Mouse (Mus musculus) stomach, embryonic 15.5 days (tissue): Measurements from ENCODE around the gene Dusp10. TPM values are rescaled to one million over a fixed set of nuclear protein-coding genes. Genes with fewer than 3 reads are reported as not detected.

Source experiments
- ATAC-seq: fragments of 200-750 bp; cut with Nextera tagmentation; 2 replicates; pipeline ENCODE4 v1.8.0; 2017; ENCODE audit warnings: low read depth, moderate number of reproducible peaks, moderate TSS enrichment; ENCODE audit not compliant: insufficient read depth, low FRiP score
- H3K27ac ChIP-seq: fragments of 300-500 bp; sonication (generic); 2 replicates; pipeline ENCODE4 v1.5.1; 2015; ENCODE audit warnings: mild to moderate bottlenecking, inconsistent platforms
- H3K27me3 ChIP-seq: fragments of 300-500 bp; sonication (generic); replicated peaks from 2 replicates; pipeline ENCODE4 v1.6.1; 2015; ENCODE audit warnings: inconsistent platforms
- H3K36me3 ChIP-seq: fragments of 300-500 bp; sonication (generic); 2 replicates; pipeline ENCODE4 v1.6.1; 2015; ENCODE audit warnings: inconsistent platforms
- H3K4me1 ChIP-seq: fragments of 300-500 bp; sonication (generic); 2 replicates; pipeline ENCODE4 v1.6.1; 2015; ENCODE audit warnings: inconsistent platforms
- H3K4me2 ChIP-seq: fragments of 300-500 bp; sonication (generic); 2 replicates; pipeline ENCODE4 v1.6.1; 2015; ENCODE audit warnings: mild to moderate bottlenecking, inconsistent platforms
- H3K4me3 ChIP-seq: fragments of 300-500 bp; sonication (generic); replicated peaks from 2 replicates; pipeline ENCODE4 v1.5.1; 2015; ENCODE audit warnings: inconsistent platforms
- H3K9ac ChIP-seq: fragments of 300-500 bp; sonication (generic); 2 replicates; pipeline ENCODE4 v1.6.1; 2015; ENCODE audit warnings: inconsistent platforms
- H3K9me3 ChIP-seq: fragments of 300-500 bp; sonication (generic); 2 replicates; pipeline ENCODE4 v1.6.1; 2016; ENCODE audit warnings: inconsistent platforms
- WGBS: fragments of 180-500 bp; shearing (Covaris S2); methylation state at CpG from one replicate; pipeline ENCODE4 v1.1.7; 2015; 5-methylcytosine and 5-hydroxymethylcytosine counted together
- polyA plus RNA-seq: library from polyadenylated mRNA; unstranded; fragments of >200 nt; fragmentation: Nextera tagmentation; extraction: Ambion mirVana; gene quantifications from 2 replicates; pipeline ENCODE4 v1.2.1, GENCODE M21; 2015

Dusp10 gene
- 8.1 and 9.4 TPM in 2 replicates for polyA plus RNA-seq

GRCm38 (mm10) chr1:184013106-184013505 lies at the start of gene Dusp10:
Gene Dusp10, plus strand, starts transcription at chr1:184013302.
- Histone ChIP-seq H3K4me2 (no peak within 1 kb of the TSS), H3K27me3 (no peaks in the 10 kb centered on the region), H3K9ac (no peak within 1 kb of the TSS), H3K27ac (no peak within 1 kb of the TSS), H3K36me3 (no peaks in the 10 kb centered on the region), H3K4me3 (no peak within 1 kb of the TSS), H3K4me1 (no peaks in the 10 kb centered on the region), H3K9me3 (no peaks in the 10 kb centered on the region)
- ATAC-seq, result no peak
- WGBS, result 90% methylated on average over 4 of the region's 4 CpGs

GRCm38 (mm10) chr1:183965341-183965740 lies 47.8 kb upstream of the Dusp10 start:
- WGBS, result 79% methylated on average over 4 of the region's 4 CpGs
- Histone ChIP-seq H3K36me3 (no peaks in the 10 kb centered on the region), H3K27me3 (no peaks in the 10 kb centered on the region), H3K4me3 (no peak overlapping the region), H3K9ac (no peak overlapping the region), H3K9me3 (no peaks in the 10 kb centered on the region), H3K4me1 (no peaks in the 10 kb centered on the region), H3K27ac (no peak overlapping the region), H3K4me2 (no peak overlapping the region)
- ATAC-seq, result no peak

DNA sequence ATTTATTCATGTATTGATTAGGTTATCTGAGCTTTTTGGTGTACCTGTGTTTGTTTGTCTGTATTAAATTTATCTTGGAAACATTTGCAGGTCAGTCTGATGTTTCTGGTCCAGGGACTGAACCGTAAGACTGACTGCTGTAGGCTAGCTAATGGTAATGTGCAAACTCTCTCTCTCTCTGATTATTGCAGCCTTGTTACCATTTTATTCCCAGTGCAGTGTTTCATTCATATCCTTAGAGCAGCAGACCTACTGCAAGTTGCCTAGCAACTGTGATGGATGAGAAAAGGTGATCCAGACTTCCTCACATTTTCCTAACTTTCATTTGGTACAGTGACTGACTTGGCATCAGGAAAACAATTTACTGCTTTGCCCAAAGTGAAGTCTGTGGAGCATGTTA lies 43.8 kb upstream of the Dusp10 start:
- Histone ChIP-seq H3K4me3 (no peak overlapping the region), H3K27ac (no peak overlapping the region), H3K27me3 (no peaks in the 10 kb centered on the region), H3K9me3 (no peaks in the 10 kb centered on the region), H3K4me2 (no peak overlapping the region), H3K9ac (no peak overlapping the region), H3K4me1 (no peaks in the 10 kb centered on the region), H3K36me3 (no peaks in the 10 kb centered on the region)
- WGBS, result 81% methylated on average over 1 of the region's 1 CpGs
- ATAC-seq, result no peak

DNA sequence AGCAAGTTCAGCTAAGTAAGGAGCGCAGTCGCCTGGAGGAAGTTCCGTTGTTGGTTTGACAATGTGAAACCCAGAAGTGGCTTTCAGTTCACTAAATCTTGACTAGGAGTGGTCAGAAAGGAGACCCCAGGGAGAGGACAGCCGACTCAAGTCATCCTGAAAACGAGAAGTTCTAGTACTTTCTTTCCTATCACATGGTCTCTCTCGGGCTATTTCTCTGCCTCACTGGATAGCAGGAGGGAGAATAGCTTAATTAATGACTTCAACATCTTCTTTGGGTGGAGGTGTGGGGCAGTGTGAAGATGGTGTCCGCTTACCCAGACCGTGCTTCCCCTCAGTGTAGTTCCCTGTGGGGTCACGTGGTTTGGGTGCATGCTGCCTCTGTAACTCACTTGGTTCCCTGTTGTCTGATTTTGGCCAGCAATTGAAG lies 33.3 kb upstream of the Dusp10 start:
- ATAC-seq, result no peak

DNA sequence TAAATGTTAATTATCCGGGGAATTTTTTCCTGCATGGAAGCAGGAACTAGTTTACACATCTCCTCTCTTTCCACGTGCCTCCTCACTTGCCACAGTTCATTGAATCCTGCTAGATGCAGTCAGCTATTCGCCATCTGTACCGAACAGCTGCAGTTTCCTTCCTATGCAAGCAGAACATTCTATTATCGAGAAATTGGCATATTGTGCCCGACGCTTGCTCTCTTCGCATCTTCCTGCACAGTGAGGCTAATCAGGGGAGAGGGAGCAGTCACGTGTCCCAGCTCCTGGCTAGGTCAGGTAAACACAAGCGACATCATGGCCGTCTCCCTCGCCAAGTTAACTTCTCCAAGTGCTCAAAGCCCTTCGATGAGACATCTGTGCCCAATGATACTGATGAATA lies 31.0 kb upstream of the Dusp10 start:
- 31% methylated on average over 13 of the region's 13 CpGs for WGBS

More for the DNA sequence above, 33.3 kb upstream of the Dusp10 start:
- Histone ChIP-seq H3K4me2 (no peak overlapping the region), H3K4me1 (0 out of 2 replicates have a peak, but pooled peaks cover 2% of the 10 kb centered on the region), H3K4me3 (no peak overlapping the region), H3K27ac (no peak overlapping the region), H3K9ac (no peak overlapping the region), H3K36me3 (no peaks in the 10 kb centered on the region), H3K27me3 (no peaks in the 10 kb centered on the region), H3K9me3 (no peaks in the 10 kb centered on the region)
- WGBS, result 86% methylated on average over 9 of the region's 9 CpGs

DNA sequence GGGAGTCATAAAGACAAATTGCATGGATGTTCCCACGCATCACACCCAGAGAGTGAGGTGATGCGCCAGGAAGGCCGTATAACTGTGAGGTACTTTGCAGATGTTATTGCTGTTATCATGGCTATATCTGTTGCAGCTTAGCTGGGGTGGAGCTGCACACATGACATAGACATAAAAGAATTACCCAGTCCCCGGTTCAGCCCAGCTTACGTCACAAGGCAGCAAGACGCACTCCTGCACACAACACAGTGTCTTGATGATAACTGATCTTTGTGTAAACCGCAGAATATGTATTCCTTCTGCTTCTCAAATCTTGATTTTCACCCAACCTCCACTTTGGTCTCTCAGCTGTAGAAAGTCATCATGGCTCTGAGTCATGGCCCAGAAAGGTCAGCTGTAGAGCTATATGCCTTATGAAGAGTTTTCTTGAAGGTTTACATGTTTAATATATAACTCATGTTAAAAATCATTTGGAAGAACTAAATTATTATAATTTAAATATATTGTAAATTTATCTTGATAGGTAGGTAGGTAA lies 25.3 kb upstream of the Dusp10 start:
- Histone ChIP-seq H3K4me3 (no peak overlapping the region), H3K9ac (no peak overlapping the region), H3K4me1 (no peaks in the 10 kb centered on the region), H3K36me3 (no peaks in the 10 kb centered on the region), H3K27me3 (no peaks in the 10 kb centered on the region), H3K27ac (no peak overlapping the region), H3K4me2 (no peak overlapping the region), H3K9me3 (no peaks in the 10 kb centered on the region)
- no peak for ATAC-seq
- WGBS, result 82% methylated on average over 7 of the region's 7 CpGs

More for the DNA sequence above, 31.0 kb upstream of the Dusp10 start:
- no peaks in the 10 kb centered on the region for H3K36me3 ChIP-seq
- H3K4me2 ChIP-seq, result 0 out of 2 replicates have a peak overlapping the region, but pooled peaks have one; percentile 30
- 0 out of 2 replicates have a peak, but pooled peaks cover 2% of the 10 kb centered on the region for H3K4me1 ChIP-seq
- no peaks in the 10 kb centered on the region for H3K9me3 ChIP-seq
- no peaks in the 10 kb centered on the region for H3K27me3 ChIP-seq
- no peak overlapping the region for H3K9ac ChIP-seq
- no peak overlapping the region for H3K27ac ChIP-seq
- no peak overlapping the region for H3K4me3 ChIP-seq
- ATAC-seq, result no peak

DNA sequence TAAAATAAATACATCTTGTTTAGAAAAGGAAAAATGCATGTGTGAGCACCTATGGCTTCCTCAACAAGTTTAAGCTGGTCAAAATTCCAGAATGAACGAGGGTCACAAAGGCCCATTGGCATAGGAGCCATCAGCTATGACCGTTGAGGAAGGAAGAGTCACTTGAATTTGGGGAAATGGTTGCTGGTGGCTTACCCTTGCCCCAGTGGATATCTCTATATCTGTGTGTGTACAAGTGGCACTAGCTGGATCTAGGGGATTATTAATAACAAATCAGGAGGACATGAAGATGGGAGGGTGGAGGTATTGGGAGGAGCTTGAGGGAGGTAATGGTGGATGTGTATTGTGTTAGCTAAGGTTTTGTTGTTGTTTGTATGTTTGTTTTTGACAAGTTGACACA lies 21.2 kb upstream of the Dusp10 start:
- Histone ChIP-seq H3K9me3 (no peaks in the 10 kb centered on the region), H3K27me3 (no peaks in the 10 kb centered on the region), H3K9ac (no peak overlapping the region), H3K4me1 (no peaks in the 10 kb centered on the region), H3K4me2 (no peak overlapping the region), H3K4me3 (no peak overlapping the region), H3K27ac (no peak overlapping the region), H3K36me3 (no peaks in the 10 kb centered on the region)
- 84% methylated on average over 2 of the region's 2 CpGs for WGBS
- ATAC-seq, result no peak

- Histone ChIP-seq H3K4me2 (no peak overlapping the region), H3K27me3 (no peaks in the 10 kb centered on the region), H3K9ac (no peak overlapping the region), H3K4me3 (no peak overlapping the region), H3K36me3 (no peaks in the 10 kb centered on the region), H3K27ac (no peak overlapping the region), H3K9me3 (no peaks in the 10 kb centered on the region), H3K4me1 (no peaks in the 10 kb centered on the region)
- WGBS, result 75% methylated on average over 2 of the region's 2 CpGs
- ATAC-seq, result no peak
Measured at GRCm38 (mm10) chr1:183997207-183997606, 15.9 kb upstream of the Dusp10 start.

DNA sequence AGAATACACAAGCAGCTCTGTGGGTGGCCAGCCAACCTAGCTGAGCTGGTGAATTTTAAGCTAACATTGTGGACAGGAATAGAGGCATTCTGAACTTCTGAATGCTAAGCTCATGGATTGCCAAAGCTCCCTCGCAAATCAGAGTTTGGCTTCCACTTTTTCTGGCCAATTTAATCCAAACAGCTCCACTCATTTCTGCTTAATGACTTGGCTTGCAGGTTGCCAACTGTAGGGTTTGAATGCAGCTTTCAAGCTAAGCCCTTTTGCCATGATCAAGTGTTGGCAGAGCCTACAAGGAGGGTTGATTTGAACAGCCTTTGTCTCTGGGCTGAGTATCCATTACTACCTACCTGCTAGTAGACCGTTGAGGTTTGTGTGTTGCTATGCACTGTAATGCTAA lies 10.6 kb upstream of the Dusp10 start:
- Histone ChIP-seq H3K27me3 (no peaks in the 10 kb centered on the region), H3K9ac (no peak overlapping the region), H3K4me1 (no peaks in the 10 kb centered on the region), H3K36me3 (no peaks in the 10 kb centered on the region), H3K9me3 (no peaks in the 10 kb centered on the region), H3K4me2 (no peak overlapping the region), H3K27ac (no peak overlapping the region), H3K4me3 (no peak overlapping the region)
- no peak for ATAC-seq
- 87% methylated on average over 2 of the region's 2 CpGs for WGBS

DNA sequence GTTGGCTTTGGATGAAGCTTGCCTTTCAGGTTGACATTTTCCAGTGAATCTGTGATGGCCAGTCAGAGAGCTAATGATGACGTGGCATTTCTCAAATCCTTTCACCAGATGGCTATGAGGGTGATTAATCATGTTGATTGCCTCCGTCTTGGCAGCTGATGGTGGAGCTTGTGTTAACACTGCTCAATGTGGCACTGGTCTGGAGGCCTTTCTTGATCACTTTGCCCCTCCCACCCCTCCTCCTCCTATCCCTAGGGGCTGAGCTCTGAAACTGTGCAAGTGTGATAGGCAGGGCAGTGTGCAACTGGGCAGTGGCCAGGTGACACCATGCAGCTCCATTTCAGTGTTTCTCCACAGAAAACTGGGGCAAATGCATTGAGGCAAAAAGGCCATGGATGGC lies 8.8 kb upstream of the Dusp10 start:
- 34% methylated on average over 2 of the region's 2 CpGs for WGBS
- Histone ChIP-seq H3K36me3 (no peaks in the 10 kb centered on the region), H3K4me2 (no peak overlapping the region), H3K9ac (no peak overlapping the region), H3K27me3 (no peaks in the 10 kb centered on the region), H3K27ac (no peak overlapping the region), H3K4me3 (no peak overlapping the region), H3K4me1 (no peaks in the 10 kb centered on the region), H3K9me3 (no peaks in the 10 kb centered on the region)
- ATAC-seq, result no peak

GRCm38 (mm10) chr1:184005315-184006058 lies 7.6 kb upstream of the Dusp10 start:
- no peak overlapping the region for H3K27ac ChIP-seq
- whole genome bisulfite sequencing, result 45% methylated on average over 6 of the region's 6 CpGs
- H3K36me3 ChIP-seq, result no peaks in the 10 kb centered on the region
- no peak overlapping the region for H3K9ac ChIP-seq
- no peaks in the 10 kb centered on the region for H3K9me3 ChIP-seq
- ATAC-seq, result no peak
- H3K27me3 ChIP-seq, result no peaks in the 10 kb centered on the region
- no peaks in the 10 kb centered on the region for H3K4me1 ChIP-seq
- no peak overlapping the region for H3K4me3 ChIP-seq
- no peak overlapping the region for H3K4me2 ChIP-seq

DNA sequence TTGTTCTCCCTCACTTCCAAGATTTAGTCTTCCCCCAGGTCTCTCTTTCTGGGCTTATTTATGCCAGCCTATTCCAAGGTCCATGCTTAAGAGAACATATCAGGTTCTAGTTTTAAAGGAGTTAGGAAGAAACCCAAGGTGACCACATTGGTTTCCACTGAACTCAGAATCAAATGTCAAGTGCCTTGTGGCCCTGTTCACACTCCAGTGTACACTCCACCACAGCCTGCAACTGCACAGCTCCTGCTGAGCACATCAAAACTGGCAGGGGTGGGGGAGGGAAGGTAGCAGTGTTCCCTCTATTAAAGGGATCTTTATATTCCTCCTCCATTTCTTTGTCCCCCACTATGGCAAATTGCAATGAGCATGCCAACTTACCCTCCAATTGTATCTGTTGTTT lies 7.0 kb upstream of the Dusp10 start:
- Histone ChIP-seq H3K4me1 (no peaks in the 10 kb centered on the region), H3K36me3 (no peaks in the 10 kb centered on the region), H3K27ac (no peak overlapping the region), H3K9ac (no peak overlapping the region), H3K9me3 (no peaks in the 10 kb centered on the region), H3K27me3 (no peaks in the 10 kb centered on the region), H3K4me3 (no peak overlapping the region), H3K4me2 (no peak overlapping the region)
- no peak for ATAC-seq
